Mouse (Mus musculus): ENCODE results near the gene Ptrhd1.

DNA sequence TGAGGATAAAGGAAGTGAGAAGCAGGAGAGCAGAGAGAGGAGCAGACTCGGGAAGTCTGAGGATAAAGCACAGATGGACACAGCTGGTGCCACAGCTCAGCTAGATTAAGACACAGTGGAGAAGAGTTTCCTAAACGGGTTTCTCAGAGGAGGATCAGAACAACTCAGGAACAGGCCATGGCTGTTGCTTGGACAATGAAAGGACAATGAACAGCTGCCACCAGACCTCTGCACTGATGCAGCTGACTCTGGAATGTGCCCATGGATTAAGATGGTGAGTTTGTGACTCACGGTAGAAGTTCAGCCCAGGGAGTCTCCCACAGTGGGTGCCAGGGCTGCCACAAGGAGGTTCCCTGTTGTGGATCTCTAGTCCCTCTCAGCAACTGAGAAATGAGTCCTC lies 51.4 kb downstream of the Ptrhd1 start:
- no peak for TF ChIP-seq CTCF (IDR thresholded peaks at IDR 0.05; ENCODE audit: low read depth, low read length)
- TF ChIP-seq GATA1 (IDR thresholded peaks at IDR 0.05; ENCODE audit: borderline replicate concordance, low read length), result no peak
- no peak for TF ChIP-seq TAL1 (conservative IDR thresholded peaks at IDR 0.05; ENCODE audit: low read depth, low read length)
- TF ChIP-seq POLR2AphosphoS5 (IDR thresholded peaks at IDR 0.05; ENCODE audit: insufficient replicate concordance, low read depth, low read length), result no peak

Measured in G1E (cell line).